Mouse (Mus musculus) lung, adult 2 months (tissue): ENCODE data around the gene Arhgap23.

ENCODE experiments used
- CTCF ChIP-seq: fragments of 200-500 bp; IDR thresholded peaks from 2 replicates; pipeline ENCODE4 v1.5.1; 2011; ENCODE audit warnings: mild to moderate bottlenecking, low read length, control low read depth; ENCODE audit not compliant: insufficient read depth
- POLR2A ChIP-seq: fragments of 200-500 bp; IDR thresholded peaks from 2 replicates; pipeline ENCODE4 v1.6.1; 2011; ENCODE audit warnings: low read depth, mild to moderate bottlenecking, control low read depth, low read length, borderline replicate concordance; ENCODE audit errors: extremely low read depth

DNA sequence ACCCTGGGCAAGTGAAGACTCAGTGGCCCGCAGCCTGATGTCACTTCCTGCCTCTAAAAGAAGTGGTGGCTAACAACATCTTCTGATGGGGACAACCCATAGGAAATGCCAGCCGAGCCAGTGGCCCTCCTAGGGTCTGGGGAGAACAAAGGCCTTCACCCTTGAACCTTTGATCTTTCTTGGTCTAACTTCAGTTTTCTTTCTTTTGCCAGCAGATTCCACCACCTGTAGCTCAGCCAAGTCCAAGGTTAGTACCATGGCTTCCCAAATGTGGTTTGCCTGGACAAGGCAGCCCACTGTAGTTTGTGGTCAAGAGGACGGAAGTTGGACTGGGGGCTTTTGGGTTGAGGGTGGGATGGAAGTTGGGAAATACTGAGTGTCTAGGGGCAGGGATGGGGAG, 77.5 kb downstream of the Arhgap23 start:
- TF ChIP-seq POLR2A (no peak), CTCF (no peak)
